Mouse (Mus musculus): Measurements from ENCODE around the gene Dnah17. TPM values are rescaled to one million over a fixed set of nuclear protein-coding genes. Genes with fewer than 3 reads are reported as not detected.

The Dnah17 gene
- polyA plus RNA-seq, 1 experiment = 0.21 TPM

DNA sequence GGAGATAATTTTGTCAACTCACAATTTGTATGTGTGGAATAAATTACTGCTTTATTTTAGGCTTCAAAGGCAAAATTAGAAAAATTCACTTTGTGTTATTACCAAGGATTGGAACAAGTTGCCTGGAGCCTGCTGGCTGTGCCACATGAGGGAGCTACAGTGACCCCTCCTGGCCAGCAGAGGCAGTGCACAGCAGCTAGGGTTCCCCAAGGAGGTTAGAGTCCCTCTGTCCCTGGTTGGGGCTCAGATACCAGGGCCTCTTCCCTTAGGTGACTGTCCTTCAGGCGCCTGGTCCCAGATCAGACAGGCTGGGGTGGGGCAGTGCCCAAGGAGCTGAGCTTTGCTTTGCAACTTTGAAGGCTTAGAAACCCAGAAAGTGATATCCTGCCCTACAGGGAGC is 108.6 kb downstream of the Dnah17 start:
- H3K4me1 ChIP-seq (ENCODE audit: control insufficient read depth, insufficient read depth, insufficient read length) = no peaks in the 10 kb centered on the region
- peaks cover 26% of the 10 kb centered on the region for H3K36me3 ChIP-seq (ENCODE audit: control insufficient read depth, insufficient read depth, low read length)
- TF ChIP-seq POLR2A (IDR thresholded peaks at IDR 0.05; ENCODE audit: low read depth, low read length) (no peak), CTCF (IDR thresholded peaks at IDR 0.05; ENCODE audit: extremely low read depth, insufficient read depth, insufficient read length, insufficient replicate concordance) (peak; percentile 97)
- peak; percentile 33 to 76 for DNase-seq (ENCODE audit: low read depth in 1 of 2, low spot score in 2 of 2)
- no peak overlapping the region for H3K4me3 ChIP-seq (ENCODE audit: extremely low read depth, insufficient read depth, insufficient read length)
- WGBS = 80% methylated on average over 1 of the region's 1 CpGs
- no peak overlapping the region for H3K27ac ChIP-seq (ENCODE audit: insufficient read depth, low read length)
- H3K27me3 ChIP-seq (ENCODE audit: control insufficient read depth, insufficient read depth, low read length) = no peaks in the 10 kb centered on the region

DNA sequence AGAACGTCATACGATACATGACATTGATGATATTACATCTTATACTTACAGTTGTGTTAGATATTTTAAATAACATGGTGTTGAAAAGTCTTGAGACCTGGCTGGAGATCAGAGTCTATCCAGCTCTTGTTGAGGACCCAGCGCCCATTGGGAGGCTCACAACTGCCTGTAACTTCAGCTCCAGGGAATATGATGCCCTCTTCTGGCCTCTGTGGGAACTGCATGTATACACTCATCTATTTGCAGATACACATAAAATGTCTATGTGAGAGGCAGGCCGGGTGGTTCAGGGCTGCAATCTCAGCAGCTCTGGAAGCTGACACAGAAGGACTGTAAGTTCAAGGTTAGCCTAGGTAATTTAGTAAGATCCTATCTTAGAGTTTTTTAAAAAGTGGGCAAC is 112.1 kb downstream of the Dnah17 start:
- Histone ChIP-seq H3K4me1 (ENCODE audit: control insufficient read depth, insufficient read depth, insufficient read length) (peaks cover 24% of the 10 kb centered on the region; the same call in 1 of the 2 replicates), H3K4me3 (ENCODE audit: extremely low read depth, insufficient read depth, insufficient read length) (no peak overlapping the region), H3K36me3 (ENCODE audit: control insufficient read depth, insufficient read depth, low read length) (peaks cover 13% of the 10 kb centered on the region; the same call in 1 of the 2 replicates), H3K27me3 (ENCODE audit: control insufficient read depth, insufficient read depth, low read length) (no peaks in the 10 kb centered on the region), H3K27ac (ENCODE audit: insufficient read depth, low read length) (no peak overlapping the region)
- no peak for DNase-seq (ENCODE audit: low read depth in 1 of 2, low spot score in 2 of 2)
- peak; percentile 10; the same call in 1 of the 2 replicates for TF ChIP-seq CTCF (IDR thresholded peaks at IDR 0.05; ENCODE audit: extremely low read depth, insufficient read depth, insufficient read length, insufficient replicate concordance)
- no peak for TF ChIP-seq POLR2A (IDR thresholded peaks at IDR 0.05; ENCODE audit: low read depth, low read length)
- WGBS = 96% methylated on average over 4 of the region's 4 CpGs

DNA sequence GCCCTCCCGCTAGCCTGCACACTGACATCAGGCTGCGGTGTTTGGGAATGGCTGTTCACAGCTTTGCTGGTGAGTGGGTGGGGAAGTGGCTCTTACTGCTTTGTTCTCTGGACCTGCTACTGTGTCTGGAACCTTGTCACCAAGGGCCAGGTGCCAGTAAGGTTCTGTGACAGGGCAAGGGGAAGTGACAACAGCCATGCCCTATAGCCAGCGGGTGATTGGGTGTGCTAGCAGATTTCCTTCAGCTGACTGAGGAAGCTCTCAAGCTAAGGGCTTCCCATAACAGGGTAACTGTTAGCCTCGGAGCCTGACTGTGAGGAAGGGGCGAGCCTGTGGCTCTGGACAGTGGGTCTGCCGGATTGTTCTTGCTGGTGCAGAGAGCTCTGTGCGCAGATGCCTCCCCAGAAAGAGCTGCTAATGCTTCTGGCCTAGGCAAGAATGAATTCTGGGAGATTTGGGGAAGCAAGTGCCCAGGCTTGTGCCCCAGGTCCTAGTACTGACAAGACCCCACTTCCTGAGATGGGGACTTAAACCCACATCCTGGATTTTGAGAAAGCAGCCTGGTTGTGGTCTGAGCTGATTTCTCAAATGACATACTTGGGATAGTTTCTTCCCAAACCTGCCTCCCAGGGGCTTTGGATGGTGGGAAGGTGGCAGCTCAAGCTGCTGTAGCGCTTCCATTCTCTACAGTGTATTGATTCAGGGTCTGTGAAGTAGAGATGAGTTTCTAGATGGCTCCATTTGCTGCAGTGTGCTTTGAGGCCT is 114.9 kb downstream of the Dnah17 start:
- 55% methylated on average over 8 of the region's 8 CpGs for WGBS
- Histone ChIP-seq H3K4me1 (ENCODE audit: control insufficient read depth, insufficient read depth, insufficient read length) (peaks cover 24% of the 10 kb centered on the region; the same call in 1 of the 2 replicates), H3K4me3 (ENCODE audit: extremely low read depth, insufficient read depth, insufficient read length) (peak overlapping the region; percentile 29; the same call in 1 of the 2 replicates), H3K27ac (ENCODE audit: insufficient read depth, low read length) (peak overlapping the region; percentile 85), H3K36me3 (ENCODE audit: control insufficient read depth, insufficient read depth, low read length) (peaks cover 7% of the 10 kb centered on the region; the same call in 1 of the 2 replicates), H3K27me3 (ENCODE audit: control insufficient read depth, insufficient read depth, low read length) (no peaks in the 10 kb centered on the region)
- TF ChIP-seq POLR2A (IDR thresholded peaks at IDR 0.05; ENCODE audit: low read depth, low read length) = no peak
- TF ChIP-seq CTCF (IDR thresholded peaks at IDR 0.05; ENCODE audit: extremely low read depth, insufficient read depth, insufficient read length, insufficient replicate concordance) = no peak
- peak in 1 of 2 experiments; percentile 29 for DNase-seq (ENCODE audit: low read depth in 1 of 2, low spot score in 2 of 2)

DNA sequence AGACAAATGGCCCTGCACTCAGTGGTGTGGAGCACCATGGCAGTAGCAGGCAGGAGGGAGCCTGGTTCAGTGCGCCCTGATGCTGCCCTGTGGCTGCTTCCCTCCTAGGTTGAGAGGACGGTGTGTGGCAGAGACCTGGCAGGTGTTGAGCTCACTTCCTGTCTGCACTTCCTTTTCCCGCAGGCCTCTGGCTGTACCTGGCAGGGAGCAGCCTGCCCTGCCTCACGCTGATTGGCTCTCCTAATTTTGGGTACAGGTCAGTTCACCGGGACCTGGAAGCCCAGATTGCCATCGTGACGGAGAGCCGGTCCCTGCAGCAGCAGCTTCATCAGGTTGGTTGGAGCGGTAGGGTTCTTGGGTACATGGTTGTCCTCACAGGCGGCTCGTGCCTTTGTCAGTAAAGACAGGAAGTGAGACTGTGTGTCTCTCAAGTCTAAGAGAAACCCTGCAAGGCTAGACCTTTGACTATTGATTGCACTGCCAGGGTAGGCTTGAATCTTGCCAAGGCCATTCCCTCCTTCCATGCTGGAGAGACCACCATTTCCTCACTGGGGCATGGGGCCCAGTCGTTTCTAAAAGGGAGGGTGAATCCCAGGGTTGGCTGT is 115.9 kb downstream of the Dnah17 start:
- H3K4me3 ChIP-seq (ENCODE audit: extremely low read depth, insufficient read depth, insufficient read length) = peak overlapping the region; percentile 41; the same call in 1 of the 2 replicates
- 36% methylated on average over 12 of the region's 12 CpGs for WGBS
- peak overlapping the region; percentile 85 for H3K27ac ChIP-seq (ENCODE audit: insufficient read depth, low read length)
- H3K36me3 ChIP-seq (ENCODE audit: control insufficient read depth, insufficient read depth, low read length) = peaks cover 3% of the 10 kb centered on the region; the same call in 1 of the 2 replicates
- H3K27me3 ChIP-seq (ENCODE audit: control insufficient read depth, insufficient read depth, low read length) = no peaks in the 10 kb centered on the region
- peaks cover 24% of the 10 kb centered on the region; the same call in 1 of the 2 replicates for H3K4me1 ChIP-seq (ENCODE audit: control insufficient read depth, insufficient read depth, insufficient read length)
- TF ChIP-seq POLR2A (IDR thresholded peaks at IDR 0.05; ENCODE audit: low read depth, low read length) = 0 out of 2 replicates have a peak, but pooled peaks have one; percentile 10
- no peak for TF ChIP-seq CTCF (IDR thresholded peaks at IDR 0.05; ENCODE audit: extremely low read depth, insufficient read depth, insufficient read length, insufficient replicate concordance)
- DNase-seq (ENCODE audit: low read depth in 1 of 2, low spot score in 2 of 2) = peak; percentile 28 to 56

DNA sequence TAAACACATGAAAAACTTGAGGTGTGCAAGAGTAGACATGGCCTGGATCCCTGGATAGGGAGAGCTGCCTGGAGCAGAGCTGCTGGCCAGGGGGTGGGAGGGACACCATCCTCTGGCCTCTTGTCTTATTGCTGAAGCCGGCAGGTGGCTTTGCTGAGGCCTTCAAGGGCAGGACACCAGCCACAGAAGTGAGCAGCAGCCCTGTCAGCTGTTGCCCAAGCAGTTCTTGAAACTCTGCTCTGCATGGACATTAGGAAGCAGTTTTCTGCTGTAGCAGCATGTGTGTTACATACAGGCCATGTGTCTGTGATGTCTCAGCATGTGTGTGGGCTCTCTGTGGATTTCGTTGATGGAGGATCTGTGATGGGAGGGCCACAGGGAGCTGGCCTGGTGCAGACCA is 117.1 kb downstream of the Dnah17 start:
- H3K4me1 ChIP-seq (ENCODE audit: control insufficient read depth, insufficient read depth, insufficient read length) = peaks cover 24% of the 10 kb centered on the region; the same call in 1 of the 2 replicates
- H3K27me3 ChIP-seq (ENCODE audit: control insufficient read depth, insufficient read depth, low read length) = no peaks in the 10 kb centered on the region
- H3K27ac ChIP-seq (ENCODE audit: insufficient read depth, low read length) = no peak overlapping the region
- 81% methylated on average over 2 of the region's 2 CpGs for WGBS
- peaks cover 3% of the 10 kb centered on the region; the same call in 1 of the 2 replicates for H3K36me3 ChIP-seq (ENCODE audit: control insufficient read depth, insufficient read depth, low read length)
- DNase-seq (ENCODE audit: low read depth in 1 of 2, low spot score in 2 of 2) = no peak
- TF ChIP-seq CTCF (IDR thresholded peaks at IDR 0.05; ENCODE audit: extremely low read depth, insufficient read depth, insufficient read length, insufficient replicate concordance) = no peak
- TF ChIP-seq POLR2A (IDR thresholded peaks at IDR 0.05; ENCODE audit: low read depth, low read length) = no peak
- H3K4me3 ChIP-seq (ENCODE audit: extremely low read depth, insufficient read depth, insufficient read length) = no peak overlapping the region

DNA sequence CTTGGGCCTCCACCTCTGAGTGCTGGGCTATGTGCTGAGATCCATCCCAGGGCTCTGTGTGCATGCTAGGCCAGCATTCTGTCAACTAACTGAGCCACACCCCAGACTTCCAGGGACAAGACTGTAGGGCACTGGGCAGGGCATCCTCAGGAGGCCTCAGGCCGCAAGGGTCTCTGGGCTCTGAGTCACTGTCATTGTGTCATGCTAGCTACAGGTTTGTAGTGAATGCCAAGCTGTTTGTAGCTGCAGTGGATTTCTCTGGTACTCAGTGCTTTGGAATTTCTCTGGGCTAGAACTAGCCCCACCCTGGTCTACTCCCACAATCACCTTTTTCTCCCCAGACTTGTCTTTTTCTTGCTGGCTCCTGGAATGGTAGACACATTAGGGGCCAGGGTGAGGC is 117.8 kb downstream of the Dnah17 start:
- Histone ChIP-seq H3K27me3 (ENCODE audit: control insufficient read depth, insufficient read depth, low read length) (no peaks in the 10 kb centered on the region), H3K4me3 (ENCODE audit: extremely low read depth, insufficient read depth, insufficient read length) (no peak overlapping the region), H3K4me1 (ENCODE audit: control insufficient read depth, insufficient read depth, insufficient read length) (peaks cover 24% of the 10 kb centered on the region; the same call in 1 of the 2 replicates), H3K36me3 (ENCODE audit: control insufficient read depth, insufficient read depth, low read length) (no peaks in the 10 kb centered on the region), H3K27ac (ENCODE audit: insufficient read depth, low read length) (no peak overlapping the region)
- no peak for DNase-seq (ENCODE audit: low read depth in 1 of 2, low spot score in 2 of 2)
- TF ChIP-seq CTCF (IDR thresholded peaks at IDR 0.05; ENCODE audit: extremely low read depth, insufficient read depth, insufficient read length, insufficient replicate concordance) (no peak), POLR2A (IDR thresholded peaks at IDR 0.05; ENCODE audit: low read depth, low read length) (no peak)
- WGBS = 96% methylated on average over 1 of the region's 1 CpGs
